Mouse (Mus musculus): ENCODE measurements around the gene Unc45b.

DNA sequence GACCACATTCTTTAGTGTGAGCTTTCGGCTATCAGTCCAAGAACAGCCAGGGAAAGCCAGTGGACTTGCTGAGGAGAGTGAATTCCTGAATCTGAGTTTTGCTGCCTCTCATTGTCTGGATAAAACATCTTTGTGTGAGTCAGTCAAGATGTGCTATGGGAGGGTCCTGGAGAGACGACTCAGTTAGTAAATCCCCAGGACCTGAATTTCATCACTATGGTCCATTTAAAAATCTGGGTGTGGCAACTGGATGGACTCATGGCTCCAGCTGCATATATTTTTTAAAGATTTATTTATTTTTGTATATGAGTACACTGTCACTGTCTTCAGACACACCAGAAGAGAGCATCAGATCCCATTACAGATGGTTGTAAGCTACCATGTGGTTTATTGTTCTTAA, 35.3 kb downstream of the Unc45b start:
- TF ChIP-seq RCOR1 (conservative IDR thresholded peaks at IDR 0.05; ENCODE audit: low read depth, low read length) (no peak), POLR2A (IDR thresholded peaks at IDR 0.05; ENCODE audit: low read depth, low read length) (no peak), EP300 (IDR thresholded peaks at IDR 0.05; ENCODE audit: low read length) (no peak), ZNF384 (IDR thresholded peaks at IDR 0.05; ENCODE audit: low read depth, low read length) (no peak), USF1 (IDR thresholded peaks at IDR 0.05; ENCODE audit: low read depth, low read length) (no peak), UBTF (IDR thresholded peaks at IDR 0.05; ENCODE audit: low read depth, low read length) (no peak), RAD21 (IDR thresholded peaks at IDR 0.05; ENCODE audit: low read depth, low read length) (no peak)
